Mouse (Mus musculus) brain, embryonic 14.5 days (tissue): Measurements from ENCODE around the gene Poc1a.

Experiments used
- CTCF ChIP-seq: fragments of 200-500 bp; IDR thresholded peaks from 2 replicates; pipeline ENCODE4 v1.5.1; 2012; ENCODE audit warnings: inconsistent platforms, mild to moderate bottlenecking, moderate library complexity, borderline replicate concordance; ENCODE audit not compliant: insufficient read depth, insufficient read length; ENCODE audit errors: extremely low read depth
- POLR2A ChIP-seq: fragments of 200-500 bp; IDR thresholded peaks from 2 replicates; pipeline ENCODE4 v1.6.1; 2012; ENCODE audit warnings: mild to moderate bottlenecking, inconsistent platforms, borderline replicate concordance; ENCODE audit not compliant: poor library complexity, insufficient read depth, insufficient read length, severe bottlenecking; ENCODE audit errors: extremely low read depth

DNA sequence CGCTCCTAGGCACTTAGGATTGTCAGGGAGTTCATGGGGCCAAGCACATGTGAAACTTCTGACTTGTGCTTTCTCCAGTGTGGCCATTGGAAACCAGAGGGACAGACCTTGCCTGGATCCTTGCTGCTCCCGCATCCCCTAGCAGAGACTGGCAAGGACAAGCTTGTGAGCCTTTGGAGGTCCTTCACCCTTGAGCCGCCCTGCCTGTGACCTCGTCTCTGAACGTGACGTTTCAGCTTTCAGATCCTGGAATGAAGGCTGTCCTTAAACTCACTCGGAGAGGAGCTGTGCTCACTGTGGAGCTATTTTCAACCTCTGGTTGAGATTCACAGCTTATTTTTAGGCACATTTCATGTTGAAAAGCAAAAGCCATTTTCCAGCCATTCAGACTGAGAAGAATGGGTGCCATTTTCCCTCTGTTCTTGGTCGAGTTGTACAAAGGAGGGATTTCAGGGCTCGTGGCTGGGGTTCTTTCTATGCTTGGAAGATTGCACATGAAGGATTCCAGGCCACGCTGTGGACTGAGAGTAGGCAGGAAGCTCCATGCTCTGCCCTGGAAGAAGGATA lies 30.8 kb downstream of the Poc1a start:
- TF ChIP-seq CTCF = no peak
- TF ChIP-seq POLR2A = no peak
